Mouse (Mus musculus) G1E (cell line): ENCODE data around the gene Gzmd. TPM values are rescaled to one million over a fixed set of nuclear protein-coding genes. Genes with fewer than 3 reads are reported as not detected.
"Not testable (repeated sequence)": the region's sequence is repeated elsewhere in the genome, so short reads cannot be mapped to it uniquely, and the experiment has no call there.

Source experiments
- ATAC-seq: 2 replicates; pipeline ENCODE4 v1.8.0; 2016; ENCODE audit warnings: mild to moderate bottlenecking; ENCODE audit not compliant: insufficient number of reproducible peaks, poor library complexity, low FRiP score, severe bottlenecking; ENCODE audit errors: extremely low read depth
- DNase-seq: peaks from one replicate; pipeline ENCODE4 v3.0.0; 2012; ENCODE audit warnings: low spot score
- H3K27me3 ChIP-seq: 2 replicates; pipeline ENCODE4 v1.6.1; 2012; ENCODE audit warnings: mild to moderate bottlenecking, low read length, inconsistent platforms; ENCODE audit not compliant: insufficient read depth
- H3K36me3 ChIP-seq: replicated peaks from 2 replicates; pipeline ENCODE3; 2012; ENCODE audit warnings: mild to moderate bottlenecking, inconsistent platforms
- H3K4me1 ChIP-seq: 2 replicates; pipeline ENCODE4 v1.6.1; 2012; ENCODE audit warnings: low read depth, low read length, inconsistent platforms, mixed read lengths; ENCODE audit not compliant: insufficient read depth
- H3K4me3 ChIP-seq: 2 replicates; pipeline ENCODE4 v1.5.1; 2012; ENCODE audit warnings: low read depth, mild to moderate bottlenecking, inconsistent platforms, low read length, moderate library complexity, mixed read lengths
- H3K9me3 ChIP-seq: replicated peaks from 2 replicates; pipeline ENCODE4 v1.6.1; 2012; ENCODE audit warnings: inconsistent platforms
- CTCF ChIP-seq: IDR thresholded peaks from 2 replicates; pipeline ENCODE4 v1.5.1; 2012; ENCODE audit warnings: low read depth, low read length, inconsistent platforms, mixed read lengths
- GATA1 ChIP-seq: IDR thresholded peaks from 2 replicates; pipeline ENCODE4 v1.6.1; 2012; ENCODE audit warnings: borderline replicate concordance, low read length, inconsistent platforms, mixed read lengths
- GATA2 ChIP-seq: IDR thresholded peaks from 2 replicates; pipeline ENCODE4 v1.6.1; 2012; ENCODE audit warnings: low read depth, low read length, inconsistent platforms, borderline replicate concordance
- POLR2AphosphoS5 ChIP-seq: IDR thresholded peaks from 2 replicates; pipeline ENCODE4 v1.6.1; 2012; ENCODE audit warnings: low read depth, low read length, inconsistent platforms; ENCODE audit not compliant: insufficient replicate concordance
- TAL1 ChIP-seq: conservative IDR thresholded peaks from 2 replicates; pipeline ENCODE4 v1.6.1; 2012; ENCODE audit warnings: low read depth, low read length, inconsistent platforms, mixed read lengths
- polyA plus RNA-seq: library from polyadenylated mRNA; stranded (reverse); fragments of >175 nt; gene quantifications from 2 replicates; pipeline ENCODE4 v1.2.3, GENCODE M21; 2012
- total RNA-seq, 2 experiments: library from RNA; stranded (forward) in 1 of 2; stranded (reverse) in 1 of 2; fragments of 200-1000 nt in 1 of 2; fragments of >200 nt in 1 of 2; fragmentation: Nextera tagmentation in 1 of 2; gene quantifications; 2 replicates each; pipeline ENCODE4 v1.2.3; 2014 to 2017

Gene Gzmd
- total RNA-seq (2014; fragmentation: Nextera tagmentation) (not detected in 2 replicates), total RNA-seq (2017) (not detected in 2 replicates), polyA plus RNA-seq (not detected in 2 replicates)

- H3K36me3 ChIP-seq, H3K4me3 ChIP-seq, DNase-seq, H3K4me1 ChIP-seq, H3K9me3 ChIP-seq, H3K27me3 ChIP-seq, ATAC-seq: not testable (repeated sequence)
Measured at GRCm38 (mm10) chr14:56132508-56132907, at the start of gene Gzmd. Gzmd (minus strand) TSS chr14:56132608.

- H3K27me3 ChIP-seq: peaks cover 10% of the 10 kb centered on the region
- not testable (repeated sequence) for H3K4me3 ChIP-seq, H3K36me3 ChIP-seq, H3K9me3 ChIP-seq, H3K4me1 ChIP-seq, ATAC-seq, DNase-seq
- 0 out of 2 replicates have a peak, but pooled peaks have one; percentile 31 for TF ChIP-seq CTCF
Measured at GRCm38 (mm10) chr14:56177651-56178050, 45.2 kb upstream of the Gzmd start.

GRCm38 (mm10) chr14:56174499-56174898 lies 42.1 kb upstream of the Gzmd start, which contains the start of gene Gzmn:
Gzmn (minus strand) TSS chr14:56174599.
- Histone ChIP-seq H3K4me3 (no peak within 1 kb of the TSS), H3K4me1 (no peaks in the 10 kb centered on the region), H3K9me3 (no peaks in the 10 kb centered on the region), H3K27me3 (peaks cover 16% of the 10 kb centered on the region), H3K36me3 (no peaks in the 10 kb centered on the region)
- DNase-seq (no peak), ATAC-seq (no peak)
- no peak for TF ChIP-seq GATA2
- no peak for TF ChIP-seq GATA1
- TF ChIP-seq CTCF: no peak
- TF ChIP-seq POLR2AphosphoS5: no peak
- no peak for TF ChIP-seq TAL1

- DNase-seq (no peak), ATAC-seq (no peak)
- Histone ChIP-seq H3K9me3 (no peaks in the 10 kb centered on the region), H3K4me1 (no peaks in the 10 kb centered on the region), H3K27me3 (peaks cover 9% of the 10 kb centered on the region), H3K4me3 (no peak overlapping the region), H3K36me3 (no peaks in the 10 kb centered on the region)
- TF ChIP-seq TAL1 (no peak), GATA1 (no peak), POLR2AphosphoS5 (no peak), GATA2 (no peak), CTCF (no peak)
Measured at GRCm38 (mm10) chr14:56173396-56173795, 41.0 kb upstream of the Gzmd start.

- H3K9me3 ChIP-seq: no peaks in the 10 kb centered on the region
- no peak overlapping the region for H3K4me3 ChIP-seq
- no peaks in the 10 kb centered on the region for H3K36me3 ChIP-seq
- TF ChIP-seq TAL1: no peak
- TF ChIP-seq POLR2AphosphoS5: no peak
- TF ChIP-seq GATA1: no peak
- no peak for TF ChIP-seq CTCF
- TF ChIP-seq GATA2: no peak
- H3K4me1 ChIP-seq: no peaks in the 10 kb centered on the region
- H3K27me3 ChIP-seq: peaks cover 13% of the 10 kb centered on the region
- ATAC-seq (no peak), DNase-seq (no peak)
Measured at GRCm38 (mm10) chr14:56172744-56173143, 40.3 kb upstream of the Gzmd start.

- ATAC-seq: no peak
- no peak for DNase-seq
- Histone ChIP-seq H3K4me3 (no peak overlapping the region), H3K9me3 (no peaks in the 10 kb centered on the region), H3K36me3 (no peaks in the 10 kb centered on the region), H3K27me3 (peaks cover 17% of the 10 kb centered on the region), H3K4me1 (no peaks in the 10 kb centered on the region; the same call in 1 of the 2 replicates)
- no peak for TF ChIP-seq GATA1
- no peak for TF ChIP-seq CTCF
- TF ChIP-seq POLR2AphosphoS5: no peak
- no peak for TF ChIP-seq TAL1
- no peak for TF ChIP-seq GATA2
Measured at GRCm38 (mm10) chr14:56168009-56168408, 35.6 kb upstream of the Gzmd start.

- H3K4me3 ChIP-seq: no peak overlapping the region
- TF ChIP-seq GATA2 (no peak), TAL1 (no peak), POLR2AphosphoS5 (no peak), CTCF (no peak), GATA1 (no peak)
- H3K9me3 ChIP-seq: no peaks in the 10 kb centered on the region
- H3K27me3 ChIP-seq: peaks cover 9% of the 10 kb centered on the region
- DNase-seq (no peak), ATAC-seq (no peak)
- no peaks in the 10 kb centered on the region for H3K36me3 ChIP-seq
- no peaks in the 10 kb centered on the region for H3K4me1 ChIP-seq
Measured at GRCm38 (mm10) chr14:56162109-56162508, 29.7 kb upstream of the Gzmd start.

- not testable (repeated sequence) for H3K9me3 ChIP-seq, H3K36me3 ChIP-seq, H3K4me1 ChIP-seq, H3K27me3 ChIP-seq, H3K4me3 ChIP-seq, ATAC-seq, DNase-seq
Measured at GRCm38 (mm10) chr14:56159479-56159878, 27.1 kb upstream of the Gzmd start, which contains the start of gene Gzmg. Gzmg (minus strand) TSS chr14:56159579.
